Mouse (Mus musculus): ENCODE data around the gene Pde4c. TPM values are rescaled to one million over a fixed set of nuclear protein-coding genes. Genes with fewer than 3 reads are reported as not detected.

Pde4c gene
- polyA plus RNA-seq, 1 experiment from 2014 or later = 8.0 TPM

GRCm38 (mm10) chr8:70696019-70696885, 27.3 kb upstream of the Pde4c start:
- ATAC-seq (replicated peaks; ENCODE audit: low FRiP score, low read depth) = peak; percentile 5
- H3K36me3 ChIP-seq (ENCODE audit: insufficient read depth, low read length) = no peaks in the 10 kb centered on the region
- no peaks in the 10 kb centered on the region for H3K9me3 ChIP-seq (replicated peaks; ENCODE audit: low read length)
- DNase-seq (ENCODE audit: low spot score) = peak; percentile 86
- peak overlapping the region; percentile 21 for H3K4me3 ChIP-seq (replicated peaks; ENCODE audit: low read depth, low read length)
- H3K27ac ChIP-seq = peak overlapping the region; percentile 99
- H3K4me1 ChIP-seq (replicated peaks; ENCODE audit: insufficient read depth, low read length) = peaks cover 39% of the 10 kb centered on the region
- WGBS = 4% methylated on average over 30 of the region's 31 CpGs
- peak overlapping the region; percentile 44; the same call in 1 of the 2 replicates for H3K9ac ChIP-seq (ENCODE audit: low read depth, low read length)
- H3K27me3 ChIP-seq (ENCODE audit: insufficient read depth, low read length) = no peaks in the 10 kb centered on the region
- no peak for TF ChIP-seq CTCF (IDR thresholded peaks at IDR 0.05; ENCODE audit: low read depth)
- H3K4me2 ChIP-seq (ENCODE audit: low read length) = peak overlapping the region; percentile 53

- no peak for TF ChIP-seq CTCF (IDR thresholded peaks at IDR 0.05; ENCODE audit: low read depth)
- H3K9ac ChIP-seq (ENCODE audit: low read depth, low read length) = peak overlapping the region; percentile 44; the same call in 1 of the 2 replicates
- no peaks in the 10 kb centered on the region for H3K9me3 ChIP-seq (replicated peaks; ENCODE audit: low read length)
- peaks cover 35% of the 10 kb centered on the region for H3K4me1 ChIP-seq (replicated peaks; ENCODE audit: insufficient read depth, low read length)
- H3K27ac ChIP-seq = peak overlapping the region; percentile 99
- H3K36me3 ChIP-seq (ENCODE audit: insufficient read depth, low read length) = no peaks in the 10 kb centered on the region
- ATAC-seq (replicated peaks; ENCODE audit: low FRiP score, low read depth) (no peak), DNase-seq (ENCODE audit: low spot score) (no peak)
- no peaks in the 10 kb centered on the region for H3K27me3 ChIP-seq (ENCODE audit: insufficient read depth, low read length)
- H3K4me3 ChIP-seq (replicated peaks; ENCODE audit: low read depth, low read length) = peak overlapping the region; percentile 21; the same call in 1 of the 2 replicates
- H3K4me2 ChIP-seq (ENCODE audit: low read length) = peak overlapping the region; percentile 53
- WGBS = 37% methylated on average over 4 of the region's 4 CpGs
Observed at GRCm38 (mm10) chr8:70696946-70697345, 26.6 kb upstream of the Pde4c start.

GRCm38 (mm10) chr8:70697366-70698250, 25.9 kb upstream of the Pde4c start:
- WGBS = 65% methylated on average over 12 of the region's 12 CpGs
- Histone ChIP-seq H3K36me3 (ENCODE audit: insufficient read depth, low read length) (0 out of 2 replicates have a peak, but pooled peaks cover 1% of the 10 kb centered on the region), H3K4me3 (replicated peaks; ENCODE audit: low read depth, low read length) (peak overlapping the region; percentile 98), H3K9me3 (replicated peaks; ENCODE audit: low read length) (no peaks in the 10 kb centered on the region), H3K4me2 (ENCODE audit: low read length) (peak overlapping the region; percentile 66), H3K27ac (peak overlapping the region; percentile 99), H3K4me1 (replicated peaks; ENCODE audit: insufficient read depth, low read length) (peaks cover 32% of the 10 kb centered on the region), H3K27me3 (ENCODE audit: insufficient read depth, low read length) (no peaks in the 10 kb centered on the region), H3K9ac (ENCODE audit: low read depth, low read length) (peak overlapping the region; percentile 62)
- DNase-seq (ENCODE audit: low spot score) = no peak
- TF ChIP-seq CTCF (IDR thresholded peaks at IDR 0.05; ENCODE audit: low read depth) = no peak
- no peak for ATAC-seq (replicated peaks; ENCODE audit: low FRiP score, low read depth)

- no peaks in the 10 kb centered on the region for H3K27me3 ChIP-seq (ENCODE audit: insufficient read depth, low read length)
- WGBS = under 1% methylated on average over 64 of the region's 69 CpGs
- peak; percentile 88 for ATAC-seq (replicated peaks; ENCODE audit: low FRiP score, low read depth)
- H3K4me1 ChIP-seq (replicated peaks; ENCODE audit: insufficient read depth, low read length) = peaks cover 32% of the 10 kb centered on the region
- TF ChIP-seq CTCF (IDR thresholded peaks at IDR 0.05; ENCODE audit: low read depth) = peak; percentile 31
- peak within 1 kb of the TSS; percentile 98 for H3K4me3 ChIP-seq (replicated peaks; ENCODE audit: low read depth, low read length)
- peak within 1 kb of the TSS; percentile 66 for H3K4me2 ChIP-seq (ENCODE audit: low read length)
- no peaks in the 10 kb centered on the region for H3K9me3 ChIP-seq (replicated peaks; ENCODE audit: low read length)
- 0 out of 2 replicates have a peak, but pooled peaks cover 4% of the 10 kb centered on the region for H3K36me3 ChIP-seq (ENCODE audit: insufficient read depth, low read length)
- H3K9ac ChIP-seq (ENCODE audit: low read depth, low read length) = peak within 1 kb of the TSS; percentile 100
- peak; percentile 98 for DNase-seq (ENCODE audit: low spot score)
- H3K27ac ChIP-seq = peak within 1 kb of the TSS; percentile 99
Observed at GRCm38 (mm10) chr8:70698310-70699109, 25.0 kb upstream of the Pde4c start, which contains the start of gene Jund. Jund (plus strand) TSS chr8:70698949.

GRCm38 (mm10) chr8:70699116-70699833, 24.2 kb upstream of the Pde4c start:
- Histone ChIP-seq H3K36me3 (ENCODE audit: insufficient read depth, low read length) (0 out of 2 replicates have a peak, but pooled peaks cover 4% of the 10 kb centered on the region), H3K9me3 (replicated peaks; ENCODE audit: low read length) (no peaks in the 10 kb centered on the region), H3K9ac (ENCODE audit: low read depth, low read length) (peak overlapping the region; percentile 100), H3K27ac (peak overlapping the region; percentile 99), H3K27me3 (ENCODE audit: insufficient read depth, low read length) (no peaks in the 10 kb centered on the region), H3K4me3 (replicated peaks; ENCODE audit: low read depth, low read length) (peak overlapping the region; percentile 98), H3K4me1 (replicated peaks; ENCODE audit: insufficient read depth, low read length) (peaks cover 32% of the 10 kb centered on the region), H3K4me2 (ENCODE audit: low read length) (peak overlapping the region; percentile 66)
- 0 out of 2 replicates have a peak, but pooled peaks have one; percentile 8 for TF ChIP-seq CTCF (IDR thresholded peaks at IDR 0.05; ENCODE audit: low read depth)
- no peak for DNase-seq (ENCODE audit: low spot score)
- 0% methylated on average over 89 of the region's 89 CpGs for WGBS
- ATAC-seq (replicated peaks; ENCODE audit: low FRiP score, low read depth) = peak; percentile 16

All from kidney, postnatal 0 days (tissue).